Mouse (Mus musculus) ovary, adult 10 weeks (tissue): ENCODE measurements around the gene Mgst2. TPM values are rescaled to one million over a fixed set of nuclear protein-coding genes. Genes with fewer than 3 reads are reported as not detected.

Source experiments
- polyA plus RNA-seq: library from polyadenylated mRNA; stranded (reverse); fragments of 350-450 nt; fragmentation: Illumina TruSeq; extraction: RNeasy Lipid Tissue Mini Kit (QIAGEN cat#74804); gene quantifications from one replicate; pipeline ENCODE4 v1.2.3, GENCODE M21; 2014

The Mgst2 gene
- polyA plus RNA-seq: 9.2 TPM

DNA sequence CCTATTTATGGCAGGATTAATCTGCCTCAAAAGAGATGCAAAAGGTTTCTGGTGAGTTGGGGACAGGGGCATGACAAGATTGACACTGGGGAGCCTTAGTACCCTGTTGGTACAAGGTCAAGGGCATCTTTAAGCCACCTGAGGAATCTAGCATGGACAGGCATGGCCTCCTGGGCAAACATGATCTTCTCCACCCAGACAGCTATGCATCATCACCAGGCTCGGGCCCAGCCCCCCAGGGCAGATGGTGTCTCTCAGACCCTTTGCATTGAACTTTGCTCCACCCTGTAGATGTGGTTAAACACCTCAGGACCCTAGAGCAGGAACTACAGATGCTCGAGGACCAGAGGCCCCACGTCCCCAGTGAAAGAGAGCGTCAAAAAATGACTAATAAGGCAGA lies at the start of gene Mgst2:
TSS of gene Mgst2 (plus strand) at position 301 of the 400 bp plus-strand sequence.

Other genes with a start within 250 kb of the Mgst2 start
- 373 TPM for gene Naa15, start 245.2 kb upstream of the Mgst2 start, polyA plus RNA-seq
- gene Rab33b, start 176.4 kb upstream of the Mgst2 start, polyA plus RNA-seq: 40.2 TPM
- 69.8 TPM for gene Setd7, start 99.5 kb upstream of the Mgst2 start, polyA plus RNA-seq